ENCODE assay signal across 8 mouse cellular contexts in the genomic region with DNA sequence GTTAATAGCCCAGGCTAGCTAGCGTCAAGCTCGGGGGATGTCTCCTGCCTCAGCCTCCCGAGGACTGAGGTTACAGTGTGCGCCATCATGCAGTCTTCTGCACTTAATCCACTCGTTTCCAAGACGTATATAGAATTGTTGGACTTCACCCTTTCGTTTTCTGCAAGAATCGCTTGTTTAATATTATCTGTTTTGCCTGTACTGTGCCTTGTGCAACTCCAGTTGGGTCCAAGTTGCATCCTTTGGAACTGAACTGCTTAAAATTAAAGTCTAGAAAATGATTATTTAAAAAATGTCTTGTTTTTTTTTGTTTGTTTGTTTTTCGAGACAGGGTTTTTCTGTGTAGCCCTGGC. TPM values are rescaled to one million over a fixed set of nuclear protein-coding genes. Genes with fewer than 3 reads are reported as not detected.
A peak's percentile ranks its signal among the peaks of the same experiment; 100 is the strongest.
DNase-seq lines count a peak whose midpoint lies in the region; ATAC-seq and TF ChIP-seq lines count a peak whose summit lies in the region.

No protein-coding gene starts in this region.

- peak overlapping the region; percentile 99 for H3K9ac ChIP-seq in heart, embryonic 13.5 days
- H3K9ac ChIP-seq in ES-Bruce4 (ENCODE audit: low read depth, poor library complexity, severe bottlenecking), result peak overlapping the region; percentile 98
- peak overlapping the region; percentile 76 for H3K9ac ChIP-seq in forebrain, embryonic 15.5 days (replicated peaks)
- H3K9ac ChIP-seq in liver, embryonic 16.5 days (ENCODE audit: low read depth, low read length), result peak overlapping the region; percentile 81

- no peak for DNase-seq in heart, postnatal 25 days (ENCODE audit: low spot score)
- DNase-seq in urinary bladder, postnatal 4 days (ENCODE audit: low spot score in 2 of 2), result no peak
- DNase-seq in ovary, postnatal 14 days (ENCODE audit: low spot score), result no peak
- no peak for DNase-seq in layer of hippocampus, postnatal 14 days (ENCODE audit: low spot score in 2 of 2)

- peak overlapping the region; percentile 99 for H3K27ac ChIP-seq in heart, embryonic 13.5 days (replicated peaks)
- peak overlapping the region; percentile 85 for H3K27ac ChIP-seq in ES-Bruce4 (ENCODE audit: insufficient read depth, low read length)
- peak overlapping the region; percentile 98 for H3K27ac ChIP-seq in forebrain, embryonic 15.5 days (replicated peaks)
- H3K27ac ChIP-seq in liver, embryonic 16.5 days (ENCODE audit: low read length), result peak overlapping the region; percentile 100

- H3K27me3 ChIP-seq in heart, embryonic 13.5 days (replicated peaks), result no peaks in the 10 kb centered on the region
- H3K27me3 ChIP-seq in ES-Bruce4 (ENCODE audit: control insufficient read depth, insufficient read depth, low read length, poor library complexity, severe bottlenecking), result peaks cover 2% of the 10 kb centered on the region; the same call in 1 of the 2 replicates
- no peaks in the 10 kb centered on the region for H3K27me3 ChIP-seq in forebrain, embryonic 15.5 days
- no peaks in the 10 kb centered on the region for H3K27me3 ChIP-seq in liver, embryonic 16.5 days (ENCODE audit: control insufficient read depth, insufficient read depth, low read depth, low read length)

- no peak for TF ChIP-seq POLR2A in ES-Bruce4 (IDR thresholded peaks at IDR 0.05; ENCODE audit: insufficient read depth, low read length)

- 7% methylated on average over 9 of the region's 9 CpGs for WGBS in heart, embryonic 13.5 days
- 14% methylated on average over 9 of the region's 9 CpGs for WGBS in forebrain, embryonic 15.5 days
- 7% methylated on average over 9 of the region's 9 CpGs for WGBS in liver, embryonic 16.5 days (ENCODE audit: insufficient replicate concordance)

- peaks cover 36% of the 10 kb centered on the region for H3K4me1 ChIP-seq in heart, embryonic 13.5 days
- H3K4me1 ChIP-seq in ES-Bruce4 (ENCODE audit: control insufficient read depth, insufficient read depth, low read length), result peaks cover 2% of the 10 kb centered on the region
- peaks cover 24% of the 10 kb centered on the region for H3K4me1 ChIP-seq in forebrain, embryonic 15.5 days
- peaks cover 20% of the 10 kb centered on the region for H3K4me1 ChIP-seq in liver, embryonic 16.5 days (ENCODE audit: control insufficient read depth, low read depth, low read length)

- peak overlapping the region; percentile 96 for H3K4me3 ChIP-seq in heart, embryonic 13.5 days
- H3K4me3 ChIP-seq in ES-Bruce4 (ENCODE audit: low read depth, low read length), result peak overlapping the region; percentile 89
- peak overlapping the region; percentile 70 for H3K4me3 ChIP-seq in forebrain, embryonic 15.5 days
- H3K4me3 ChIP-seq in liver, embryonic 16.5 days (ENCODE audit: low read depth, low read length), result peak overlapping the region; percentile 90

- no peak for TF ChIP-seq CTCF in ES-Bruce4 (IDR thresholded peaks at IDR 0.05; ENCODE audit: low read depth, low read length)

- H3K36me3 ChIP-seq in heart, embryonic 13.5 days, result peaks cover 6% of the 10 kb centered on the region
- H3K36me3 ChIP-seq in ES-Bruce4 (ENCODE audit: control insufficient read depth, insufficient read depth, low read length, poor library complexity, severe bottlenecking), result peaks cover 4% of the 10 kb centered on the region
- H3K36me3 ChIP-seq in forebrain, embryonic 15.5 days, result no peaks in the 10 kb centered on the region
- no peaks in the 10 kb centered on the region for H3K36me3 ChIP-seq in liver, embryonic 16.5 days (ENCODE audit: control insufficient read depth, insufficient read depth)

- peak overlapping the region; percentile 79 for H3K4me2 ChIP-seq in heart, embryonic 13.5 days
- H3K4me2 ChIP-seq in forebrain, embryonic 15.5 days (replicated peaks), result peak overlapping the region; percentile 69
- H3K4me2 ChIP-seq in liver, embryonic 16.5 days (ENCODE audit: low read depth, low read length), result peak overlapping the region; percentile 72

- ATAC-seq in heart, embryonic 13.5 days (ENCODE audit: extremely low read depth, insufficient number of reproducible peaks, low FRiP score, low TSS enrichment), result no peak
- no peak for ATAC-seq in forebrain, embryonic 15.5 days (replicated peaks)
- ATAC-seq in liver, embryonic 16.5 days (ENCODE audit: low read depth), result no peak

- no peak for TF ChIP-seq EP300 in ES-Bruce4 (IDR thresholded peaks at IDR 0.05; ENCODE audit: insufficient read depth, low read depth, low read length)

- intact Hi-C loops in heart, postnatal 25 days (cut with DNase I), result loop anchor here (5.0 kb wide), 2 partner anchors 114 to 309 kb away; partner anchors contain the start of gene Rpap1

- H3K9me3 ChIP-seq in heart, embryonic 13.5 days, result no peaks in the 10 kb centered on the region
- H3K9me3 ChIP-seq in ES-Bruce4 (replicated peaks; ENCODE audit: control insufficient read depth, insufficient read depth, low read length, poor library complexity, severe bottlenecking), result no peaks in the 10 kb centered on the region
- no peaks in the 10 kb centered on the region for H3K9me3 ChIP-seq in forebrain, embryonic 15.5 days
- no peaks in the 10 kb centered on the region for H3K9me3 ChIP-seq in liver, embryonic 16.5 days (replicated peaks; ENCODE audit: control insufficient read depth, low read length)

RNA-seq across cellular contexts. Expression of gene Ino80, which starts 0.9 kb away (rescaled TPM):
- polyA plus RNA-seq in heart, embryonic 13.5 days (2015; fragmentation: Nextera tagmentation; extraction: Ambion mirVana), result 2.4 and 2.6 TPM in 2 replicates
- total RNA-seq in heart, postnatal 25 days (2021), result 10 to 100 TPM in 1 of 2 experiments, 1 to 10 TPM in 1; 10.0 to 11.6 TPM
- polyA plus RNA-seq in ES-Bruce4 (2011; ENCODE audit: insufficient read depth, insufficient read length, low read depth, missing spikeins), result 27.8 and 28.0 TPM in 2 replicates
- polyA plus RNA-seq in forebrain, embryonic 15.5 days (2015; fragmentation: Nextera tagmentation; extraction: Ambion mirVana), result 3.4 TPM in 2 replicates
- 1.1 and 1.3 TPM in 2 replicates for polyA plus RNA-seq in liver, embryonic 16.5 days (2015; fragmentation: Nextera tagmentation; extraction: Ambion mirVana)
- 10 to 100 TPM; 16.9 to 17.0 TPM for total RNA-seq in layer of hippocampus, postnatal 14 days (2021)
